Mouse (Mus musculus): ENCODE data around the gene Sema3f.

GRCm38 (mm10) chr9:107698611-107699190 lies 11.6 kb downstream of the Sema3f start:
- no peak for TF ChIP-seq POLR2A (IDR thresholded peaks at IDR 0.05; ENCODE audit: insufficient read depth, low read depth, low read length)
- no peak for TF ChIP-seq CTCF (IDR thresholded peaks at IDR 0.05; ENCODE audit: insufficient read depth, low read depth, low read length)
